Mouse (Mus musculus) ES-E14 (cell line): ENCODE measurements around the gene Pop5. TPM values are rescaled to one million over a fixed set of nuclear protein-coding genes. Genes with fewer than 3 reads are reported as not detected.

Experiments
- DNase-seq: peaks from one replicate; pipeline ENCODE4 v3.0.0-alpha.2; 2013; ENCODE audit warnings: low read depth, low spot score
- H3K27ac ChIP-seq: 2 replicates; pipeline ENCODE4 v1.5.1; 2012; ENCODE audit warnings: low read depth, mild to moderate bottlenecking, low read length, moderate library complexity, mixed read lengths; ENCODE audit not compliant: poor library complexity, insufficient read depth, severe bottlenecking
- H3K36me3 ChIP-seq: 2 replicates; pipeline ENCODE4 v1.6.1; 2012; ENCODE audit warnings: mild to moderate bottlenecking, low read length, moderate library complexity, mixed read lengths; ENCODE audit not compliant: control insufficient read depth, poor library complexity, insufficient read depth, severe bottlenecking
- H3K4me1 ChIP-seq, 2 experiments: fragments of 150-350 bp in 1 of 2; sonication (generic) in 1 of 2; 2 replicates each; pipeline ENCODE4 v1.6.1; 2012; ENCODE audit warnings: low read length in 2 of 2, mild to moderate bottlenecking in 1 of 2, mixed read lengths in 1 of 2; ENCODE audit not compliant: control insufficient read depth in 2 of 2, insufficient read depth in 2 of 2, poor library complexity in 1 of 2
- H3K4me3 ChIP-seq, 2 experiments: fragments of 150-350 bp in 1 of 2; sonication (generic) in 1 of 2; 2 replicates each; pipeline ENCODE4 v1.5.1; 2012; ENCODE audit warnings: low read length in 2 of 2, low read depth in 1 of 2, mild to moderate bottlenecking in 1 of 2, mixed read lengths in 1 of 2; ENCODE audit not compliant: insufficient read depth in 1 of 2, poor library complexity in 1 of 2, severe bottlenecking in 1 of 2
- H3K9ac ChIP-seq: 2 replicates; pipeline ENCODE4 v1.6.1; 2012; ENCODE audit warnings: low read depth, mild to moderate bottlenecking, low read length, mixed read lengths; ENCODE audit not compliant: poor library complexity, insufficient read depth, severe bottlenecking
- H3K9me3 ChIP-seq: fragments of 150-350 bp; sonication (generic); 2 replicates; pipeline ENCODE4 v1.6.1; 2012; ENCODE audit warnings: low read depth, mild to moderate bottlenecking, low read length; ENCODE audit not compliant: control insufficient read depth, insufficient read depth
- CHD2 ChIP-seq: IDR thresholded peaks from 2 replicates; pipeline ENCODE4 v1.6.1; 2014; ENCODE audit warnings: mild to moderate bottlenecking, low read depth, low read length, inconsistent platforms
- HCFC1 ChIP-seq: IDR thresholded peaks from 2 replicates; pipeline ENCODE4 v1.6.1; 2012; ENCODE audit warnings: low read length, inconsistent platforms, borderline replicate concordance; ENCODE audit not compliant: insufficient read depth
- MAFK ChIP-seq: IDR thresholded peaks from 2 replicates; pipeline ENCODE4 v1.6.1; 2014; ENCODE audit warnings: mild to moderate bottlenecking, low read depth, low read length, inconsistent platforms; ENCODE audit not compliant: insufficient read depth
- ZC3H11A ChIP-seq: IDR thresholded peaks from 2 replicates; pipeline ENCODE4 v1.6.1; 2012; ENCODE audit warnings: low read depth, mild to moderate bottlenecking, inconsistent platforms, low read length, borderline replicate concordance
- ZNF384 ChIP-seq: IDR thresholded peaks from 2 replicates; pipeline ENCODE4 v1.6.1; 2012; ENCODE audit warnings: low read depth, low read length, inconsistent platforms
- in situ Hi-C, 2 experiments: fragments of 600-800 bp; cut with MboI; formaldehyde crosslinking; loops; one replicate each; pipeline ENCODE4 v1.15.1; 2025; ENCODE audit warnings: low sequenced_read_pairs in 2 of 2, inconsistent platforms in 1 of 2; ENCODE audit not compliant: unreplicated experiment in 2 of 2
- total RNA-seq: library from RNA; depleted of rRNA; stranded (reverse); fragments of 300-350 nt; gene quantifications from 2 replicates; pipeline ENCODE4 v1.2.3, GENCODE M21; 2012

Pop5 gene
- total RNA-seq, 1 experiment, result 155 TPM

DNA sequence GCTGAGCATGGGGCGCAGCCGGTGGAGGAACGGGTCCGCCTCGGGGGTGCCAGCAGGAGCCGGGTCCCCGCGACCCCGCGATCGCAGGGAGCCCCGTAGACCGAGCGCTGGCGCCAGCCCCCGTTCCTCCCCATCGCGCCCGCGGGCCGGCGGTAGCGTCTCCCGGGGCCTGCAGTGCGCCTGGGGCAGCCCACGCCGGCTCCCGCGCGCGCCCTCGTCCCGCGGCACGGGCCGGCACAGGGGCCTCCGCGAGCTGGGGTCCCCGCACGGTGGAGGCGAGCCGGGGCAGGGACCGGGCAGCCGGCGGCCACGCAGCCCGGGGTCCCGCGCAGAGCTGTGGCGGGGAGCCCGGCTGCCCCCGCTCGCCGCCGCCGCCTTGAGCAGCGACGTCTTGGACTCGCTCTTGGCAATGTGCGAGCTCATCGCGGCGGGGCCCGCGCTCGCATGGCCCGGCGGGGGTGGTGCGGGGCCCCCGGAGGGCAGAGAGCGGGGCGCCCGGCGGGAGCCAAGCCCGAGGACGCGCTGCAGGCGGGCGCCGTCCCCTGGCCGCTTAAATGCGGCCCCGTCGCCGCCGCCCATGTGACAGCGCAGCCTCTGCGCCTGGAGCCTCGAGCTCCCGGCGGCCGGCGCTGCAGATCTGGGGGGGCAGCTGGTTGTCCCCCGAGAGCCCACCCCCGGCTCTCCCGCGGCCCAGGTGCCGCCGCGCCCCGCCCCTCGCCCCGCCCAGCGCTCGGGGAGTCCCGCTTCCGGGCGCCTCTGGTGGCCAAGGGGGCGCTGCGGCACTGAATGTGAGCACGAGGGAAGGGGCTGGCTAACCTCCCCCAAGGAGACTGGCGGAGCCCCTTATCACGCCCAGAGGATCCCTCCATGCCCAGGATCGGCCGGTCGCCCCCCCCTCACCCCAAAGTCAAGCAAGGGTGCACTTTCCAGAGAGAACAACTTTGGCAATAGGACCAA, 41.7 kb upstream of the Pop5 start, which contains the start of gene Cabp1:
TSS of gene Cabp1 (minus strand) at position 713 of the 957 bp plus-strand sequence.
- peak within 1 kb of the TSS; percentile 38 for H3K9ac ChIP-seq
- peaks cover 2 to 15% of the 10 kb centered on the region in 2 experiments; a peak in 2 of 4 replicates for H3K4me1 ChIP-seq
- no peaks in the 10 kb centered on the region for H3K9me3 ChIP-seq
- no peaks in the 10 kb centered on the region for H3K36me3 ChIP-seq
- DNase-seq, result no peak
- in situ Hi-C loops, result no loop called here
- H3K27ac ChIP-seq, result no peak within 1 kb of the TSS
- peak within 1 kb of the TSS; percentile 68 to 84 for H3K4me3 ChIP-seq
- TF ChIP-seq HCFC1, result no peak
- TF ChIP-seq CHD2, result no peak
- TF ChIP-seq ZC3H11A, result no peak
- TF ChIP-seq MAFK, result no peak
- no peak for TF ChIP-seq ZNF384

DNA sequence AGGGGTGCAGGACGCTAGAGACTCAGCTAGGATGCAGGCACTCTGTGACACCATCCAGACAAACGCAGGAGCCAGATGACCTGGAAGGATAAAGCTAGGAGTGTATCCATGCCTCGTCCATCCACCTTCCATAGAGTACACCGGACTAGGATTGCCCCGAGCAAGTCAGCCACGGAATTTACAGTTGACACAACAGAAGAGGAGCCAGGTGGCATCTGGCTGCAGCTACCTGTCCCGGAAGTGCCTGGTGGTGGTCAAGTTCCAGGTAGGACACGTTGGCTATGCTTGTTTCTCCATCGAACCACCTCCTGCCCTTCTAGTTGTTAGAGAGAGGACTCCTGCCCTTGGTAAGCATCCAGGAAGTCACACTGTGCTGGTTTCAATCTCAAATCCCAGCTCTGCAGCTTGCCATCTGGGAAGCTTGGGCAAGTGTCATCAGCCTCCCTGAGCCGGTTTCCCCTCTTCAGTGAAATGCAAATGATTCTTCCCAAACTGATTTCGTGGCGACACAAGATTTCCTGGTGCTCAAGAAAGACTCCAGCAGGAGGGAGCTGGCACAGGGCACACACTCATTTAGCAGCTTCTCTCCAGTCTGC, 40.9 kb upstream of the Pop5 start:
- Histone ChIP-seq H3K9me3 (no peaks in the 10 kb centered on the region), H3K4me3 (peak overlapping the region; percentile 68 to 84), H3K4me1 (peaks cover 2 to 12% of the 10 kb centered on the region in 2 experiments; a peak in 2 of 4 replicates), H3K36me3 (no peaks in the 10 kb centered on the region), H3K9ac (peak overlapping the region; percentile 38; the same call in 1 of the 2 replicates), H3K27ac (no peak overlapping the region)
- no peak for TF ChIP-seq HCFC1
- TF ChIP-seq ZC3H11A, result no peak
- no peak for TF ChIP-seq MAFK
- no peak for TF ChIP-seq CHD2
- TF ChIP-seq ZNF384, result no peak
- in situ Hi-C loops, result no loop called here
- no peak for DNase-seq

DNA sequence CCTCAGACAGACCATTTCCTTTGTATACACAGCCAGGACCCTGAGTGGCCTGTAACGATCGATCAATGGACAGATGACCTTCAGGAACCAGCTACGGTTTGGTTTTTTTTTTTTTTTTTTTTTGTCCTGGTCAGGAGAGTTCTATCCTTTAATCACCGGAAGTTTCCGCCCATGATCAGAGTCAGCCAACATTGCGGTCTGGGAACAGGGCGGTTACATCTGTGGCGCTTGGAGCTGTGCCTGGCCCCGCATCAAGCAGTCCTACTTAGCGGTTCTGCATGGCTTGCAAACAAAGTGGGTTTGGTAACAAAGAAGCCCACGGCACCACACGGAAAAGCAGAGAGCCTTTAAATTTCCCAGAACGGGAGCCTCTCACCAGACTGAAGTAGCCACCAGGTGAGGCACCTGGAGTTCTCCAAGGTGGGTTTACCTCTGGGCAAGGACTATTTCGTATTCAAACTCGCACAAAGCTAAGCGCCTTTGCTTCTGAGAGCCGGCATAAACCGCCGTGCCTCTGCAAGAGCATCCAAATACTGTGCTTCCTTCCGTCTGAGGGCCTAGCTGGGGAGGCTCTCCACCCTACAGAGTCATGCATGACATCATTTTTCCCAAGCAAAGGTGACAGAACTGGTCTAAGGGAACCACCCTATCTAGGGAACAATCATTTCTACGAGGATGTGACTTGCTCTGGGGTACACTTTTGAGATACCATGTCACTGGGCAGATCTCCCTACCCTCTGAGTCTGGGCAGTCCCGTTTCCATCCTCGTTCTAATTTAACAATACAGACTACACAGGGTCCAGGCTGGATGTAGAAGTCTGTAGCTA, 31.7 kb upstream of the Pop5 start:
- in situ Hi-C loops, result no loop called here
- Histone ChIP-seq H3K4me1 (peaks cover 7 to 15% of the 10 kb centered on the region in 2 experiments; a peak in 3 of 4 replicates), H3K4me3 (peak overlapping the region; percentile 6 to 45), H3K27ac (peak overlapping the region; percentile 34), H3K9me3 (no peaks in the 10 kb centered on the region), H3K9ac (peak overlapping the region; percentile 41; the same call in 1 of the 2 replicates), H3K36me3 (no peaks in the 10 kb centered on the region)
- TF ChIP-seq CHD2 (no peak), ZNF384 (peak; percentile 98), ZC3H11A (no peak), HCFC1 (no peak), MAFK (no peak)
- DNase-seq, result peak; percentile 75

DNA sequence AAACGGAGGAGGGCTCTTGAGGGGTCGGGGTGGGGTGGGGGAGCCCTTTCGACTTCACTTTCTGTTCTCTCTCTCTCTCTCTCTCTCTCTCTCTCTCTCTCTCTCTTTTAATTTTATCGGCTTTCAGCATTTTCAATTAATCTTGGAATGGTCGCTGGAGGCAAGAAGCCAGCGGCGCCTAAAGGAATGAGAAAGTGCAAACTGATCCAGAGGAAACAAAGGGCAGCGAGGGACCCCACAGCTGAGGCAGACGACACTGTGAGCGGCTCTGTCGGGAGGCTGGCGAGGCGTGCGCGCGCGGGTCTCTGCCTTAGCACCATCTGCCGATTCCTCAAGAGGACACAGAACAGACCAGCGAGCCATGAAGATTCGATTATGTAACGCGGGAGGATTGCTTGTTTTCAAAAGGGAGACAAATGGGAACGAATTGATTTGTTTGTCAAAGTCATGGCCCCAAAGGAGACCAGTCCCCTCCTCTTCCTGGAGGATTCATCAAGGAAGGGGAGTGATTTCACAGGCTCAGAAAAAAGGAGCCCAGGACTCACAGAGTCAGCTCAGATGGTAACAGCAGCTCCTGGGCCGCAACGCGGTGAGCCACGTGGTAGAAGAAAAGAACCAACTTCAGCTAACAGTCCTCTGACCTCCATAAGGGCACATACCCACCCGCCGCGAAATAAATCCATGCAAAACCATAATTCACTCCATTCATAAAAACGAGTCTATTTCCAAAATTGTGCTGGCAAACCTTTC, 30.9 kb upstream of the Pop5 start:
- Histone ChIP-seq H3K4me3 (peak overlapping the region; percentile 6 to 45), H3K9me3 (no peaks in the 10 kb centered on the region), H3K9ac (peak overlapping the region; percentile 51), H3K36me3 (no peaks in the 10 kb centered on the region), H3K27ac (no peak overlapping the region; the same call in 1 of the 2 replicates), H3K4me1 (peaks cover 7 to 15% of the 10 kb centered on the region in 2 experiments; a peak in 3 of 4 replicates)
- in situ Hi-C loops, result no loop called here
- no peak for DNase-seq
- TF ChIP-seq ZC3H11A, result no peak
- TF ChIP-seq ZNF384, result no peak
- no peak for TF ChIP-seq HCFC1
- TF ChIP-seq CHD2, result no peak
- TF ChIP-seq MAFK, result no peak
